Mouse (Mus musculus) ES-Bruce4 (cell line): ENCODE measurements around the gene Hrh2.

Experiments used
- CTCF ChIP-seq: IDR thresholded peaks from one replicate; pipeline ENCODE4 v1.8.1; 2011; ENCODE audit warnings: low read depth, low read length
- EP300 ChIP-seq: IDR thresholded peaks from 2 replicates; pipeline ENCODE4 v1.6.1; 2011; ENCODE audit warnings: low read depth, low read length; ENCODE audit not compliant: insufficient read depth
- POLR2A ChIP-seq: IDR thresholded peaks from one replicate; pipeline ENCODE4 v1.8.1; 2011; ENCODE audit warnings: low read length; ENCODE audit not compliant: insufficient read depth

DNA sequence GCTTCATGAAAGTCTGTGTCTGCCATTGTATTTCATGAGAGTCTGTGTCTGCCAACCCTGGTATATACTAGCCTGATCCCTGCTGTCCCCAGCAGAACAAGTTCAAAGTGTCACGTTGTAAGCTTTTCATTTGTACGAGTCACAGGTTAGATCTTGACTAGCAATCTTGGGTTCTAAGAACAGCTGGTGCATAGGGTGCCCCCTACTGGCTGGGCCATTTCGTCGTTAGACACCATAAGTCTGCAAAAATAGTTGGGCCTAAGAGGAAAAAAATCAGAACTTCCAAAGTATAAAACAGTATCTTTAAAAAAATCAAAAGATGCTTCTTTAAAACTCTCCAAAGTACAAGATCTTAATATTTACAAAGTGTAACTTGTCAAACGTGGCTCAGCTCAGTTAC is 50.5 kb downstream of the Hrh2 start:
- TF ChIP-seq EP300 (no peak), CTCF (peak; percentile 24), POLR2A (no peak)
